13 mouse cellular contexts compared by ENCODE assay signal in the genomic region with DNA sequence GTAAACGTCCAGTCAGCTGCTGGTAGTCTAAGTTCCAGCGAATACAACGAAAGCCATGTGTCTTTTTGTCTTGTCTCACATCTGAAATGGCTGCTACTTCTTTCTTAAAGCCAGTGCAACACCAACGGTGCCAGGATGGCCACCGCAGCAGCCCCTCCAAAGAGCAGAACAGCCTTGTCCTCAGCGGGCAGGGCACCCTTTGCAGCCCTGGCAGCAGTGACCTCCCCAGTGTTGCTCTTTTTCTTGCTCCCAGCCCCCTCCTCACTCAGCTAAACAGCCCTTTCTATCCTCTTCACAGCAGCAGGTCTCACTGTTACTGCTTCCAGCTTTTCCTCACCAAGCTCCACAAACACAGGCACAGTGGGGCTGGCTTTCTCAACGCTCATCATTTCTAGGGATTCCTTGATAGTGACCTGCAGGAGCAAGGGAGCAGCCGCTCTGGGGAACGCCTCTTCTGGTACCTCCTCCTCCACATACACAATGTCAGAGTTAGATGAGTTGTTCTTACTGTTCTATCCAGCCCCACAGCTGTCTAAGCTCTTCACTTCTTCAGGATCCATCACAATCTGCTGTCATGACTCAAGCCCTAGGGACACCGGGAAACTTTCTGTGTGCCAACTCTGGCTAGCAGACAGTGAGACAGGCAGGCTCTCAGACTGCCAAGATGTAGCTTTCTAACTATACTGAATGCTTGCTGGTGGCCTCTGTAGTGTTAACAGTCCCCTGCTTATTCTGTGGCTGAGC. TPM values are rescaled to one million over a fixed set of nuclear protein-coding genes. Genes with fewer than 3 reads are reported as not detected.
DNase-seq lines count a peak whose midpoint lies in the region; ATAC-seq lines count a peak whose summit lies in the region.
"Had no signal": no experiment of that assay in that cellular context is flagged by ENCODE, and none has a peak within 500 bp of the region (broad histone marks: within the 10 kb centered on the region; RNA-seq: fewer than 3 reads in every experiment).

No protein-coding gene starts in this region.

- peaks cover 18% of the 10 kb centered on the region for H3K4me1 ChIP-seq in neural tube, embryonic 13.5 days (replicated peaks)
- H3K4me1 ChIP-seq in hindbrain, embryonic 15.5 days (replicated peaks): peaks cover 16% of the 10 kb centered on the region

- 41% methylated on average over 10 of the region's 10 CpGs for WGBS in neural tube, embryonic 13.5 days
- WGBS in hindbrain, embryonic 15.5 days: 65% methylated on average over 10 of the region's 10 CpGs

- H3K4me3 ChIP-seq in neural tube, embryonic 13.5 days: no peak overlapping the region
- H3K4me3 ChIP-seq in hindbrain, embryonic 15.5 days: no peak overlapping the region

- no peaks in the 10 kb centered on the region for H3K27me3 ChIP-seq in neural tube, embryonic 13.5 days
- no peaks in the 10 kb centered on the region for H3K27me3 ChIP-seq in hindbrain, embryonic 15.5 days

- peak overlapping the region; percentile 14; the same call in 1 of the 2 replicates for H3K27ac ChIP-seq in neural tube, embryonic 13.5 days (replicated peaks)
- 0 out of 2 replicates have a peak overlapping the region, but pooled peaks have one; percentile 26 for H3K27ac ChIP-seq in hindbrain, embryonic 15.5 days (replicated peaks)
- H3K27ac ChIP-seq: macrophage had no signal

- no peaks in the 10 kb centered on the region for H3K36me3 ChIP-seq in neural tube, embryonic 13.5 days
- no peaks in the 10 kb centered on the region for H3K36me3 ChIP-seq in hindbrain, embryonic 15.5 days

- ATAC-seq in neural tube, embryonic 13.5 days (ENCODE audit: low read depth): peak; percentile 60; the same call in 1 of the 2 replicates
- ATAC-seq in hindbrain, embryonic 15.5 days (ENCODE audit: low FRiP score, low read depth): peak; percentile 74

- DNase-seq in heart, postnatal 10 days: peak; percentile 37 to 47
- no peak for DNase-seq in heart, postnatal 25 days (ENCODE audit: low spot score)
- no peak for DNase-seq in neural tube, embryonic 10.5 days (ENCODE audit: extremely low spot score, low spot score)
- no peak for DNase-seq in right cerebral cortex, postnatal 10 days (ENCODE audit: low spot score in 2 of 2)
- DNase-seq in gastrocnemius, adult 8-10 months (ENCODE audit: low spot score in 2 of 2): no peak
- no peak for DNase-seq in embryo, embryonic 10 days (ENCODE audit: low spot score)
- DNase-seq: gastrocnemius, postnatal 14 days; heart, postnatal 36 days; layer of hippocampus, adult 9-11 months; liver had no signal

- H3K9ac ChIP-seq in neural tube, embryonic 13.5 days: no peak overlapping the region
- no peak overlapping the region for H3K9ac ChIP-seq in hindbrain, embryonic 15.5 days

- H3K4me2 ChIP-seq in neural tube, embryonic 13.5 days: peak overlapping the region; percentile 18; the same call in 1 of the 2 replicates
- H3K4me2 ChIP-seq in hindbrain, embryonic 15.5 days: no peak overlapping the region

- no peaks in the 10 kb centered on the region for H3K9me3 ChIP-seq in neural tube, embryonic 13.5 days
- no peaks in the 10 kb centered on the region for H3K9me3 ChIP-seq in hindbrain, embryonic 15.5 days

- intact Hi-C loops in heart, postnatal 10 days (cut with DNase I): no loop called here
- intact Hi-C loops in heart, postnatal 25 days (cut with DNase I): no loop called here

RNA-seq across cellular contexts. Expression of a gene that starts 8.9 kb away (rescaled TPM):
- total RNA-seq in heart, postnatal 10 days (2021): 1 to 10 TPM; 2.8 to 3.7 TPM
- total RNA-seq in heart, postnatal 25 days (2021): 1 to 10 TPM; 2.7 to 4.0 TPM
- 5.8 and 6.2 TPM in 2 replicates for polyA plus RNA-seq in neural tube, embryonic 13.5 days (2015; fragmentation: Nextera tagmentation; extraction: Ambion mirVana)
- polyA plus RNA-seq in hindbrain, embryonic 15.5 days (2015; fragmentation: Nextera tagmentation; extraction: Ambion mirVana): 7.0 and 7.9 TPM in 2 replicates
- 1 to 10 TPM; 2.6 to 3.8 (median 3.0) TPM for total RNA-seq in gastrocnemius, adult 8-10 months (2022)

RNA-seq across cellular contexts. Expression of a gene that starts 17.8 kb away (rescaled TPM):
- 100 to 1,000 TPM; 272 to 274 TPM for total RNA-seq in heart, postnatal 10 days (2021)
- total RNA-seq in heart, postnatal 25 days (2021): 100 to 1,000 TPM; 243 to 246 TPM
- polyA plus RNA-seq in neural tube, embryonic 13.5 days (2015; fragmentation: Nextera tagmentation; extraction: Ambion mirVana): 113 and 154 TPM in 2 replicates
- polyA plus RNA-seq in hindbrain, embryonic 15.5 days (2015; fragmentation: Nextera tagmentation; extraction: Ambion mirVana): 86.7 and 108 TPM in 2 replicates
- total RNA-seq in gastrocnemius, adult 8-10 months (2022): 100 to 1,000 TPM; 182 to 248 (median 211) TPM

RNA-seq across cellular contexts. Expression of a gene that starts 17.9 kb away (rescaled TPM):
- total RNA-seq in heart, postnatal 10 days (2021): 10 to 100 TPM; 41.9 to 49.7 TPM
- total RNA-seq in heart, postnatal 25 days (2021): 10 to 100 TPM; 73.0 to 78.4 TPM
- not detected in 2 replicates for polyA plus RNA-seq in neural tube, embryonic 13.5 days (2015; fragmentation: Nextera tagmentation; extraction: Ambion mirVana)
- polyA plus RNA-seq in hindbrain, embryonic 15.5 days (2015; fragmentation: Nextera tagmentation; extraction: Ambion mirVana): not detected in 2 replicates
- total RNA-seq in gastrocnemius, adult 8-10 months (2022): 100 to 1,000 TPM in 1 of 4 experiments, 10 to 100 TPM in 3; 90.5 to 101 (median 96.3) TPM

RNA-seq across cellular contexts. Expression of a gene that starts 31.6 kb away (rescaled TPM):
- 10 to 100 TPM; 47.4 to 51.8 TPM for total RNA-seq in heart, postnatal 10 days (2021)
- 10 to 100 TPM; 42.2 to 48.6 TPM for total RNA-seq in heart, postnatal 25 days (2021)
- 49.5 and 50.1 TPM in 2 replicates for polyA plus RNA-seq in neural tube, embryonic 13.5 days (2015; fragmentation: Nextera tagmentation; extraction: Ambion mirVana)
- 42.5 and 45.9 TPM in 2 replicates for polyA plus RNA-seq in hindbrain, embryonic 15.5 days (2015; fragmentation: Nextera tagmentation; extraction: Ambion mirVana)
- 10 to 100 TPM; 58.2 to 66.2 (median 64.0) TPM for total RNA-seq in gastrocnemius, adult 8-10 months (2022)

RNA-seq across cellular contexts. Expression of a gene that starts 31.6 kb away (rescaled TPM):
- 1,000 to 10,000 TPM; 1,198 to 1,226 TPM for total RNA-seq in heart, postnatal 10 days (2021)
- total RNA-seq in heart, postnatal 25 days (2021): 1,000 to 10,000 TPM; 1,489 to 1,582 TPM
- 199 and 276 TPM in 2 replicates for polyA plus RNA-seq in neural tube, embryonic 13.5 days (2015; fragmentation: Nextera tagmentation; extraction: Ambion mirVana)
- 231 and 234 TPM in 2 replicates for polyA plus RNA-seq in hindbrain, embryonic 15.5 days (2015; fragmentation: Nextera tagmentation; extraction: Ambion mirVana)
- 100 to 1,000 TPM; 555 to 618 (median 575) TPM for total RNA-seq in gastrocnemius, adult 8-10 months (2022)

Comparison
In these comparisons a context has a peak if more than half of its experiments do, and no peak if none do; other contexts are left out.
1. DNase-seq: peak in heart, postnatal 10 days (2 of 2); none in heart, postnatal 25 days (single experiment), neural tube, embryonic 10.5 days (single experiment), right cerebral cortex, postnatal 10 days (0 of 2), gastrocnemius, adult 8-10 months (0 of 2) and embryo, embryonic 10 days (single experiment).